Mouse (Mus musculus) G1E (cell line): ENCODE measurements around the gene Wnt6.

Experiments
- CTCF ChIP-seq: IDR thresholded peaks from 2 replicates; pipeline ENCODE4 v1.5.1; 2012; ENCODE audit warnings: low read depth, low read length, inconsistent platforms, mixed read lengths
- GATA1 ChIP-seq: IDR thresholded peaks from 2 replicates; pipeline ENCODE4 v1.6.1; 2012; ENCODE audit warnings: borderline replicate concordance, low read length, inconsistent platforms, mixed read lengths
- POLR2AphosphoS5 ChIP-seq: IDR thresholded peaks from 2 replicates; pipeline ENCODE4 v1.6.1; 2012; ENCODE audit warnings: low read depth, low read length, inconsistent platforms; ENCODE audit not compliant: insufficient replicate concordance

- TF ChIP-seq CTCF, result no peak
- TF ChIP-seq GATA1, result no peak
- no peak for TF ChIP-seq POLR2AphosphoS5
Observed at GRCm38 (mm10) chr1:74754175-74754785, 17.4 kb upstream of the Wnt6 start.
